Mouse (Mus musculus) ES-CJ7 (cell line): Measurements from ENCODE around the gene Gas2l3.

Source experiments
- DNase-seq: peaks from one replicate; pipeline ENCODE4 v3.0.0; 2011; ENCODE audit warnings: low read depth, low spot score

Gene Gas2l3

GRCm38 (mm10) chr10:89400674-89401336, 43.0 kb downstream of the Gas2l3 start:
- DNase-seq: peak; percentile 85

- DNase-seq: peak; percentile 83
These were observed 47.9 kb downstream of the Gas2l3 start for GRCm38 (mm10) chr10:89395823-89396222.

DNA sequence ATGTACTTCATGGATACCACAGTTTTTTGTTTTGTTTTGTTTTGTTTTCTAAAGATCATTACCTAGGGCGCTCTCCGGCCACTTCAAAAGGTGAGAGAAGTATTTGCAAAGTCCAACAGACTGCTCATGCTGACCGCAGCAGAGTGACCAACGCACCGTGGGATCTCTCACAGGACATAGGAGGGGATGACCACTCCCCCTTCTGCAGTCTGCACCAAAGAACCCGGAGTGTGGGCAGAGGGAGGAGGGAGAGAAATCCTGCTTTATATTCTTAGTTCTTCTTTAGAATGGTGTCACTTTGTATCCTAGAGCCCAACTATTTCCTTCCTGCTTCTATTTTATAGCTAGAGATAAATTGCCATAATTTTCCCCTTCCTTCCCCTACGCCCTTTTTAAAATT, 48.4 kb downstream of the Gas2l3 start:
- no peak for DNase-seq

GRCm38 (mm10) chr10:89392687-89393086, 51.1 kb downstream of the Gas2l3 start:
- peak; percentile 61 for DNase-seq

DNA sequence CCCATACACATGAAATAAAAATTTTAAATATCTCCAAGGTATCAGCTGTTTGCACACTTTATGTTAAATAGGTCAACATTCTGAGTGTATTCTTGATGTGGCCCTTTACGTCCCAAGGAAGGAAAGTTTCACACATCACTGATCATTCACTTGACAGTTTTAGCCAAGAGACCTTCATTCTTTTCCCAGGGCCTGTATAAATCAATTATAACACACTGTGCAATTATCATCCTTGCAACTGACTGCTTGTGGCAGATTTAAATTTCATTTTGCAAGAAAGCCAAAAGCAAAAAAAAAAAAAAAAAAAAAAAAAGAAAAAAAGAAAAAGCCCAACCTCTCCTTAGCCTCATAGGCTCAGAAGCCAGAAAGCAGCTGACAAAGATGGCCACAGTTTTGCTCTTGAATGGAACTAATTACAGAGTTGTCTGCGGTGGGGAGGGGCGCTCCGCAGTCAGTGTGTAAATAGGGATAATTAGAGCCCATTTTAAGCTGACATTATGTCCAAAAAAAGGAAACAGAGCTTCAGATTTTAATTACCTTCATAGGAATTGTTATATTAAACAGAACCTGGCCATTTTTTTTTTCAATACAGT, 52.1 kb downstream of the Gas2l3 start:
- DNase-seq: no peak

GRCm38 (mm10) chr10:89386461-89386860, 57.3 kb downstream of the Gas2l3 start:
- no peak for DNase-seq

- DNase-seq: peak; percentile 89
These were observed 60.3 kb downstream of the Gas2l3 start for GRCm38 (mm10) chr10:89383462-89383861.

GRCm38 (mm10) chr10:89377750-89378149, 66.0 kb downstream of the Gas2l3 start:
- no peak for DNase-seq

DNA sequence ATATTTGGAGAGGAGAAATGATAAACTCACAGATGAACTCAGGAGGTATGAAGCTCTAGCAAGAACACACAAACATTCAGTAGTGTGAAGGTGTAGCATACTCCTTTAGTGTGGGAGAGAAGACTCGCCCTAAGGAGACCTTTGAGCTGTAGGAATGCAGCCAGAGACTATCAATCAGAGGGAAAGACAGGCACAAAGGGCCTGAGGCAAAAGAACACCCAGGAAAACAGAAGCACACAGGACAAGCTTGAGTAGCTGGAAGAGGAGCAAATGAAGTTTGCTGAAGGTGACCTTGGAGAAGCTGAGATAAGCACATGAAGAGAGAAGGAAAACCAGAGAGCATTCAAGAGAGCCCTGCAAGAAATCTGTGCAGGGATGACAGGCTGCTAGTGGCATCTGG, 73.7 kb downstream of the Gas2l3 start:
- DNase-seq: no peak

DNA sequence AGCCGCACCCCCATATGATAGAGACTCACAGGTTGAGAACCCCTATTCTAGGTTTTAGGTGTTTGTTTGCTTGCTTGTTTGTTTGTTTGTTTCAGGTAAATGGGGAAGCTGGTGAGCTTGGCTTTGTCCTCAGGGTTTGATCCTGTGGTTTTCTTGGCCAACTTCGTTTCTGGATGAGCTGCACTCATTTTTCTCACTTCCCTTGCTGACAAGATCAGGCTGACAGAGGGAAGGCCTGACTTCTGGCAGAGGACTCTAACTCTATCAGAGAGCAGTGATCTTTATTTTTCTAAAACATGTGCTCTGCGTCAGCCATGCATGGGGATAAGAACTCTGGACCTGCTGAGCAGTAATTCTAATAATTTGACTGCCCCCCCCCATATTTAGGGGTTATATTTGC, 84.8 kb downstream of the Gas2l3 start:
- DNase-seq: no peak
